Mouse (Mus musculus) ES-Bruce4 (cell line): ENCODE data around the gene Sema3e.

Experiments
- CTCF ChIP-seq: IDR thresholded peaks from one replicate; pipeline ENCODE4 v1.8.1; 2011; ENCODE audit warnings: low read depth, low read length
- EP300 ChIP-seq: IDR thresholded peaks from 2 replicates; pipeline ENCODE4 v1.6.1; 2011; ENCODE audit warnings: low read depth, low read length; ENCODE audit not compliant: insufficient read depth

DNA sequence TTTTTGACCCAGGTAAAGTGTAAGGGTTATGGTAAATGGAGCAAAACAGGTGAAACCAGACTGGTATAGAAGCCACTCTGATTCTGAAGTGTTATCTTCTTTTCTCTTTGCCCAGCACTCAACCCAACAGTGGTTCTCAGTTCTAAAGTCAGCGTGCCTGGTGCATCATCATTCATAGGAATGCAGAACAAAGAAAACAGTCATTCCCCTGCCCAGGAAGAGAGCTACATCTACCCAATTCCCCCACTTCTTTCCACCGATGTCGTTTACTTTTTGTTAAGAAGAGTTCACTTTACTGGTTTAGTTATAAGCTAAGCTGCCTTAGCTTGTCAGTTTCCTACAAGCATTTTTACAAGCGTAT, 65.5 kb downstream of the Sema3e start:
- TF ChIP-seq CTCF (no peak), EP300 (no peak)
